Mouse (Mus musculus) cerebellum, postnatal 14 days (tissue): ENCODE results near the gene Prkcg.
"Not testable (repeated sequence)": the region's sequence is repeated elsewhere in the genome, so short reads cannot be mapped to it uniquely, and the experiment has no call there.

Source experiments
- DNase-seq, 2 experiments: peaks; one replicate each; pipeline ENCODE4 v3.0.0; 2021; ENCODE audit warnings: mixed read lengths in 2 of 2

Prkcg gene

GRCm38 (mm10) chr7:3288976-3289970 is at the start of gene Prkcg, which contains the start of gene Myadm:
Gene Prkcg, plus strand, starts transcription at chr7:3289179.
Gene Myadm, plus strand, starts transcription at chr7:3289080.
- DNase-seq, result peak; percentile 83 to 85

GRCm38 (mm10) chr7:3239193-3239592 is 49.8 kb upstream of the Prkcg start:
- no peak for DNase-seq

- no peak for DNase-seq
Measured at GRCm38 (mm10) chr7:3260701-3261100, 28.3 kb upstream of the Prkcg start.

GRCm38 (mm10) chr7:3261446-3261845 is 27.5 kb upstream of the Prkcg start:
- peak; percentile 32 to 35 for DNase-seq

- peak; percentile 40 to 62 for DNase-seq
Measured at GRCm38 (mm10) chr7:3262789-3263188, 26.2 kb upstream of the Prkcg start.

- no peak for DNase-seq
Measured at GRCm38 (mm10) chr7:3264390-3265022, 24.5 kb upstream of the Prkcg start.

GRCm38 (mm10) chr7:3265311-3265710 is 23.7 kb upstream of the Prkcg start:
- no peak for DNase-seq

GRCm38 (mm10) chr7:3267261-3267660 is 21.7 kb upstream of the Prkcg start:
- DNase-seq, result no peak

GRCm38 (mm10) chr7:3267888-3268287 is 21.1 kb upstream of the Prkcg start:
- no peak for DNase-seq

- DNase-seq, result no peak
Measured at GRCm38 (mm10) chr7:3268291-3268690, 20.7 kb upstream of the Prkcg start.

- no peak for DNase-seq
Measured at GRCm38 (mm10) chr7:3272206-3272605, 16.8 kb upstream of the Prkcg start.

GRCm38 (mm10) chr7:3275455-3276170 is 13.4 kb upstream of the Prkcg start:
- no peak for DNase-seq

- not testable (repeated sequence) for DNase-seq
Measured at GRCm38 (mm10) chr7:3276781-3277180, 12.2 kb upstream of the Prkcg start.

- no peak for DNase-seq
Measured at GRCm38 (mm10) chr7:3280080-3280653, 8.8 kb upstream of the Prkcg start.

GRCm38 (mm10) chr7:3280654-3281153 is 8.3 kb upstream of the Prkcg start:
- DNase-seq, result peak; percentile 45 to 57

- no peak for DNase-seq
Measured at GRCm38 (mm10) chr7:3281741-3282140, 7.2 kb upstream of the Prkcg start.

GRCm38 (mm10) chr7:3283081-3283875 is 5.7 kb upstream of the Prkcg start:
- no peak for DNase-seq

GRCm38 (mm10) chr7:3284604-3285003 is 4.4 kb upstream of the Prkcg start:
- no peak for DNase-seq

GRCm38 (mm10) chr7:3286036-3286435 is 2.9 kb upstream of the Prkcg start:
- DNase-seq, result no peak

GRCm38 (mm10) chr7:3287186-3287585 is 1.8 kb upstream of the Prkcg start:
- no peak for DNase-seq

- peak; percentile 87 to 88 for DNase-seq
Measured at GRCm38 (mm10) chr7:3290257-3291033, 1.5 kb downstream of the Prkcg start.
